Mouse (Mus musculus) inflammation-experienced regulatory T-cells, adult 16 weeks (primary cell): ENCODE data around the gene Pigw. TPM values are rescaled to one million over a fixed set of nuclear protein-coding genes. Genes with fewer than 3 reads are reported as not detected.

ENCODE experiments used
- polyA plus RNA-seq: library from polyadenylated mRNA; unstranded; fragments of 100-300 nt; shearing (Covaris generic); gene quantifications from one replicate; pipeline ENCODE4 v1.2.1, GENCODE M21; 2017

Gene Pigw
- polyA plus RNA-seq: 5.5 TPM

DNA sequence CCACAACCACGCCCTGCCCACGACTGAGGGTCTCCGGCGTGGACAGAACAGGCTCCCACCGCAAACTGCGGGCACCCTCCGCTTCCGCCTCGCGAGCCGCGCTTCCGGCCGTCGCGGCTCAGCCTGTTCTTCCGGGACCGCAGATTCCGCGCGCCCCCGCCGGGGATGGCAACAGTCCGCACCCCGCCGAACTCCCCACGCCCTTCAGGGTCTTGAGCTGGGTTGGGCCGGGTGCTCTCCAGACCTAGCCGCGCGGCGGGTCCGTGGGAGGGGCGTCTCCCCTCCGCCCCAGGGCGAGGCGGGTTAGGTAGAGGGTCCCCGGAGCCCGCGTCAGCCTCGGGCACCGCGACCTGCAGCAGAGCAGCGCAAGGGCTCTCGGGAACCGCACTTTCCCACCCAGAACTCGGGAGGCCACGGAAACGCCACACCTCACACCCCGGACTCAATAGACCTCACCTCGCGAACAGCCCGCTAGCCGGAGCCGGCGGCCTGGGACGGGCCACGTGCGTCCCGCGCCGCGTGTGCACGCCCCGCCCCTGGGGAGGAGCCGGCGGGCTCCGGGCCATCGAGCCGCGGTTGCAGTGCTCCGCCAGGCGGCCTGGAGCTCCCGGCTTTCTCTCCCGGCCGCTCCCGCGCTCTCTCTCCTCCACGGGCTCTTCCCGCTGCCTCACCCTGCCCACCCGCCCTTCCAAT lies at the start of gene Pigw, which contains the start of gene Myo19:
Pigw (minus strand) TSS at position 514 of the 693 bp plus-strand sequence.
Myo19 (plus strand) TSS at position 377 of the 693 bp plus-strand sequence.

DNA sequence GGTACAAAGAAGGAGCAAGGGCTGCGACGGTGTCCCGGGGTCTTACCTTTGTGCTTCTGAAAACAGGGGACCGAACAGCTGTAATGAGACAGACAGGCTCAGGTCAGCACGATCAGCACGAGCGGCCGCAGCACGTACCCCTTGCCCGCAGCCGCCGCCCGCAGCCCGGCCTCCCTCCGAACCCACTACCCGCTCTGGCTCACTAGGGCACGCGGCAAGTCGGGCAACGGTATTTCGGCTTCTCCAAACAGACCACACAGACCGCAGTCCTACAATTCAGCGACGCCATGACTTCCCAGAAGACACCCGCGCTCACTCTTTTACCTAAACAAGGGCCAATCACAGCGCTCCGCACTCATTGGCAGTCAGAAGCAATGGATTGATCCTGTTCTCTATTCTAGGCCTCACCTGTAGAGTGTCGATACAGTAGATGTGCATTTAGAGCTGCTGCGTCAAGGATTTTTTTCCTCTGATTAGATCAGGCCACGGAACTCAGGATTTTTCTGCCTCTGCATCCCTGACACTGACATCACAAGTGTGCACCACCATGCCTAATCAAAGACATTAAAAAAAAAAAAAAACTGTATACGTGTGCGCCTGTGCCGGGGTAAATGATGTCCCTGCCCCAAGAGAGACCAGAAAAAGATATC lies 36.1 kb upstream of the Pigw start, which contains the start of gene Znhit3:
Znhit3 (minus strand) TSS at position 314 of the 650 bp plus-strand sequence.

DNA sequence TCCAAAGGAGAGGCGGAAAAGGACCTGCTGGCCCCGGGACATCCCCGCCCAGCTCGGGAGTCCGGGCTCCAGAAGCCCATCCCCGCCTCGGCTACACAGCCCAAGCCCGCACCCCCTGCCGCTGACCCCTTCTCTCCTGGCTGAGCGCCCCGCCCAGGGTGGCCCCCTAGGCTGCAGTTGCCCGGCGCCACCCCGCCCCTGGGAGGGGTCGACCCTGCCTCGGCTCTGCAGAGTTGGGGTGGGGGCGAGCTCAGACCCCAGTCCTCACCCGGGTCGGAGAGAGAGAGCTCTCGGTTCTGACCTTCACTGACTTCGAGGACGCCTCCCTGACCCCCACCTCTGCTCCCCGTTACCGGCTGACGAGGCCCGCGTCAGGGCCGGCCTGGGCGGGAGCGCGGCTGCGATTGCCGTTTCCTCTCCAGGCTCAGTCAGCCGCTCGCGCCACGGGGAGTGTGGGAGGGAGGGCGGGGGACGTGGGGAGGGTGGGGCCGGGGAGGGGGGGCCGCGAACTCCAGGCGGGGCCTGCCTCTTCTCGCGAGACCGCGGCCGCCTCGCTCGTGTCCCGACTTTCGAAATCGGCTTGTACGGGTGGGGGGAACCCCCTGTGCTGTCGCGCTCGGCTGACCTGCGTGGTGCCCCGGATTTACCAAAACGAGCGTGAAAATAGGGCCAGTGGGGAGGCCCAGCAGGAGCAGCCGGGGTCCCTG lies 9.6 kb downstream of the Pigw start, which contains the start of gene Ggnbp2:
Ggnbp2 (minus strand) TSS at position 481 of the 707 bp plus-strand sequence.

DNA sequence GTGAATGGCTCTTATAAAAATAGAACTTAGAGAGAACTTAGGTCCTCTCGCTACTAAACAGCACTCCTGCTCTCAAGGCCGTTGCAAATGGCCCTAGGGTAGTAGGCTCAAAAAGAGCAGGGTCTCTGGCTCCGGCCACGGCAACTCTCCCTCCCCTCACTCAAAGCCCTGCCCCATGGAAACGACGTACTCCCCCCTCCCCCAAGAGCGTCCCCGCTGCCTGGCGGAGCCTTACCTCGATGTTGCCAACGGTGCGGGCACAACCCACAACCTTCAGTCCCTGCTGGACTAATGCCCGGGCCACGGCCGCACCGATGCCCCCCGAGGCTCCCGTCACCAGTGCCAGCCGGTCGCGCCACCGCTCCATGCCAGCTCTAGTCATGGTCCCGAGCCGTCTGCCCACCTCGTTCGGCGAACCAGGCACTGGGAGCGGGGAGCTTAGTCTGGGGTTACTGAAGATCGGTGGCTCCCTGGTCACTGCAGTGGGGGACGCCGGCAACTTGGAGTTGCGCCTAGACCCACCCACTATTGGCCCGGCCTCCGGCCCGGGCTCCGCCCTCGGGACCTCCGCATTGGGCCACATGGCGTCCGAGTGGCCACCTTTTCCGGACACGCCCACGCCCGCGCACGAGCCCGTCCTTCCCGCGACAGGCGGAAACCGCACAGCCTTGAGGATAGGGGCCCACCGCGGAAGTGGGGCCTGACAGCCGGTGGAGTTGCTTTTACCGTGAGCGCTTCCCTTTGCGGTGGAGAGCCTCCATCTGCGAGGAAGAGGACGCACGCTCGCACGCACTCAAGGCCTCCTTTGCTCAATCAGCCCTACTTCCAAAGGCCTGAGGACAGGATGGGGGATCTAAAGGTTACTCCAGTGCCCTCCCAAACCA lies 51.3 kb downstream of the Pigw start, which contains the start of gene Dhrs11:
Dhrs11 (minus strand) TSS at position 479 of the 884 bp plus-strand sequence.

Other genes with a start within 250 kb of the Pigw start
- 31.5 TPM for gene Mrm1, start 60.8 kb downstream of the Pigw start, polyA plus RNA-seq
- 28.5 TPM for gene Dhrs11, start 51.3 kb downstream of the Pigw start, polyA plus RNA-seq
- gene Ggnbp2, start 9.5 kb downstream of the Pigw start, polyA plus RNA-seq: 205 TPM
- gene Myo19, start 137 bp downstream of the Pigw start, polyA plus RNA-seq: 2.6 TPM
- gene Znhit3, start 36.1 kb upstream of the Pigw start, polyA plus RNA-seq: 33.1 TPM
- not detected for gene Car4, start 77.5 kb upstream of the Pigw start, polyA plus RNA-seq